Mouse (Mus musculus) neural tube, postnatal 0 days (tissue): Measurements from ENCODE around the gene Mpped1. TPM values are rescaled to one million over a fixed set of nuclear protein-coding genes. Genes with fewer than 3 reads are reported as not detected.

Source experiments
- polyA plus RNA-seq: library from polyadenylated mRNA; unstranded; fragments of >200 nt; fragmentation: Nextera tagmentation; extraction: Ambion mirVana; gene quantifications from 2 replicates; pipeline ENCODE4 v1.2.1, GENCODE M21; 2015

Mpped1 gene
- 28.2 and 35.2 TPM in 2 replicates for polyA plus RNA-seq

DNA sequence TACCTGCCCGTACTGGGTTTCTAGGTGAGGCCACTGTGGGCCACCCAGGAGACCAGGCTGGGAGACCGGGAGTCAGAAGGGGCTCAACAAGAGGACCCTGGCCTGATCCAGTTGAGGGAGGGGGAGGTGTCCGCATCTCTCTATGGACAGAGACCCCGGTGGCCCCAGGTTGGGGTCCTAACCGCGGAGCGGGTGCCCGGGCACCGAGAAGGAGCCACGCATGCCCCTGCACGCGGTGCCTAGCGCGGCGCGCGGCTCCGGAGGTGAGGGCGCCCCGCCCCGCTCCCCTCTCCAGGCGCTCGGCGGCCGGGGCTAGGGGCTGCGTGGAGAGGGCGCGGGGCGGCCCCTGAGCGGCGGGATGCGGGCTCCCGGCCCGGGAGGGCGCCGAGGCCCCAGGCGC, at the start of gene Mpped1:
Gene Mpped1, plus strand, starts transcription at position 81 of the 400 bp plus-strand sequence.

Other genes with a start within 250 kb of the Mpped1 start
- 19.4 and 23.9 TPM in 2 replicates for gene Tspo, start 215.9 kb upstream of the Mpped1 start, polyA plus RNA-seq
- gene Mcat, start 215.7 kb upstream of the Mpped1 start, polyA plus RNA-seq = 33.7 and 34.4 TPM in 2 replicates
- 28.6 and 32.9 TPM in 2 replicates for gene Ttll12, start 184.3 kb upstream of the Mpped1 start, polyA plus RNA-seq
- gene Scube1, start 54.4 kb upstream of the Mpped1 start, polyA plus RNA-seq = 4.5 and 5.9 TPM in 2 replicates